Mouse (Mus musculus) Patski (cell line): ENCODE measurements around the gene 4930438A08Rik. TPM values are rescaled to one million over a fixed set of nuclear protein-coding genes. Genes with fewer than 3 reads are reported as not detected.

Source experiments
- ATAC-seq: fragments of 100-300 bp; one replicate; pipeline ENCODE4 v1.8.0; 2021
- CTCF ChIA-PET: fragments of 350-600 bp; sonication (Branson Sonifier 250); formaldehyde crosslinking; loops from one replicate; lab custom pipeline; 2022; ENCODE audit warnings: inconsistent platforms; lab: Charles Lee
- POLR2A ChIA-PET: fragments of 350-600 bp; sonication (Branson Sonifier 250); formaldehyde crosslinking; loops from one replicate; lab custom pipeline; 2022; ENCODE audit warnings: antibody characterized with exemption, inconsistent platforms; lab: Charles Lee
- DNase-seq: peaks from one replicate; pipeline ENCODE4 v3.0.0-alpha.2; 2011; ENCODE audit warnings: low read depth, low spot score
- H3K27me3 ChIP-seq: fragments of 371-371 bp; one replicate; pipeline ENCODE4 v1.5.1; 2021
- CTCF ChIP-seq: fragments of 100-300 bp; IDR thresholded peaks from one replicate; pipeline ENCODE4 v1.5.1; 2021
- in situ Hi-C: fragments of 300-500 bp; cut with MboI; formaldehyde crosslinking; loops from 3 replicates; pipeline ENCODE4 v1.11.1; 2018; ENCODE audit warnings: low pct_unique_long_range_greater_than_20kb, mixed read lengths
- polyA plus RNA-seq: library from polyadenylated mRNA; unstranded; gene quantifications from one replicate; pipeline ENCODE4 v1.2.3, GENCODE M21; 2021

4930438A08Rik gene
- polyA plus RNA-seq, 1 experiment from 2014 or later, result not detected

DNA sequence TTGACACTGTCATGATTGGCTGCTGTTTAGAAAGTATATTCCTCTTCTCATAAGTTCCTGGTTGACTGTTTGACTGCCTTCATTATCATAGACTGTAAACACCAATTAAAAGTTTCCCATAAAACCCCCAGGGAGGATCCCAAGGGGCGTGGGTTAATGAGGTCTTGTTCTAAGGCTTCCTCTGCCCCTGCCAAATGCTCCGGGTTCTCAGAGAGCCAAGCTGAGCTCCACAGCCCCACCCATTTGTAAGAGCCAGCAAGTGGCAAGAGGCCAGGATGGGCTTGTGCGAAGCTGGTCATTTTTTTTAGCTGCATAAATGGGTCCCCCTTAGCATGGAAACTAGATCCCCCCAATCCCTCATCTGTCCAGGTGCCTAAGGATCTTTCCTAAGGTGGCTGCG, 27.3 kb upstream of the 4930438A08Rik start:
- in situ Hi-C loops, result no loop called here
- ChIA-PET CTCF (no interaction called here), POLR2A (interaction anchor here (0.6 kb wide), 1 partner anchor 83 kb away, joined by 3 read pairs; the partner anchor contains the start of genes Sh3bp5l and Zfp672)
- TF ChIP-seq CTCF, result no peak
- DNase-seq (no peak), ATAC-seq (no peak)
- peaks cover 4% of the 10 kb centered on the region for H3K27me3 ChIP-seq

DNA sequence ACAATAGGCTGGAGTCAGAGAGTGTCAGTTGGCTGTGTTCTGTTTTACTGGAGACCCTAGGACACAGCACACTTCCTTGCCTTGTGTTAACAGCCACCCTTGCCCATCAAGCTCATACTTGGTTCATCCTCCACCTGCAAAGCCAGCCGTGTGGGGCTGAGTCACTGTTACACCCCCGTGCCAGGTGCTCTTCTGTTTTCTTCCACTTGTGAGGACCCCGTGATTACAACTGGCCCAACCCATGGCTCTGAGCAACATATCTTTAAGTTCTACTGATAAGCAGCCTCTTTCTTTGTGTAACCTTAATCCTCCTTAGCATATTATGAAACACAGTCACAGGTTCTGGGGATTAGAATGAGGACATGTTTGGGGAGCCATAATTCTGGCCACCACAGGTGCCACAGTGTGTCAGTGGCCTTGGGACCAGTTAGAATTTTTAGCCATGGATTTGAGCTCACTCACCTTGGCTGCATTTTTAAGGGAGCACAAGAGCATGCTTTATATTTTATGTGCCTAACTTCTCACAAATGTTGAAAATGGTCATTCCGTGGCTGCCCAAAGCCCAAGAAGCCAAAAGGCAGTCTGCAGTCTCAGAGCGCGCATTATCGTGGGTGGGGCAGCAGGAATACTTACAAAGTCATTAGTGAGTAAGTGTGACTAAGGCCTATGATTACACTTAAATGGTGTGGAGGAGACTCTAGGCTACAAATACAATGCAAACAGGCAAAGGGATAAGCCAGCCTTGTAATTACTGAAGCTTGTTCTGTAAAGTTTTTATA, 25.2 kb upstream of the 4930438A08Rik start:
- DNase-seq (no peak), ATAC-seq (no peak)
- ChIA-PET CTCF (no interaction called here), POLR2A (no interaction called here)
- no peak for TF ChIP-seq CTCF
- no peaks in the 10 kb centered on the region for H3K27me3 ChIP-seq
- in situ Hi-C loops, result no loop called here

DNA sequence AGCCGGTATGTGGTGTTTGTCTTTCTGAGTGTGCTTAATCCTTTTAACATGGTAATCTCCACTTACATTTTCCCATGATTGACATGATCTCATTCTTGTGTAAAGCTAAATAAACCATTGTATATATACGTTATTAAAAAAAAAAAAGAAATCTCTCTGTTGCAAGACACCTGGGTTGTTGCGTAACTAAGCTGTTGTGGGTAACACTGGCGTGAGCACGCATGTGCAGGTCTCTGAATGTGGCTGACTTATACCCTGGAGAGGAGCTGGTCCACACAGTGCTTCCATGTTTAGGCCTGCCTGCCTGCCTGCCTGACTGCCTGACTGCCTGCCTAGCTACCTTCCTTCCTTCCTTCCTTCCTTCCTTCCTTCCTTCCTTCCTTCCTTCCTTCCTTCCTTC, 24.0 kb upstream of the 4930438A08Rik start:
- in situ Hi-C loops, result no loop called here
- no peak for ATAC-seq
- CTCF ChIA-PET, result no interaction called here
- TF ChIP-seq CTCF, result no peak
- no peak for DNase-seq
- POLR2A ChIA-PET, result no interaction called here
- H3K27me3 ChIP-seq, result no peaks in the 10 kb centered on the region

DNA sequence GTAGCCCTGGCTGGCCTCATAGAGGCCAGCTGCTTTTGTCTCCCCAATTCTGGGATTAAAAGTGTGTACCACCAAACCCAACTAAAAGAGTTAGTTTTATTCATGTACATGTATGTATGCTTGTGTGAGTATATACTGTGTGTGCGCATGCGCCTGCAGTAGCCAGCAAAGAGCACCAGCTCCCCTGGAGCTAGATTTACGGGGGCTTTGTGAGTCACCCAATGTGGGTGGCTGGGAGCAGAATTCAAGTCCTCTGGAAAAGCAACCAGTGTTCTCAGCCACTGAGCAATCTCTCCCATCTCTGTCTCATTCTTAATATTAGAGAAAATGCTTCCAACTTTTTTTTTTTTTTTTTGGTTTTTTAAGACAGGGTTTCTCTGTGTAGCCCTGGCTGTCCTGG, 20.2 kb upstream of the 4930438A08Rik start:
- POLR2A ChIA-PET, result no interaction called here
- DNase-seq (no peak), ATAC-seq (no peak)
- CTCF ChIA-PET, result interaction anchor here (0.7 kb wide), 1 partner anchor 43 kb away, joined by 3 read pairs; no protein-coding TSS in a partner anchor
- in situ Hi-C loops, result no loop called here
- no peaks in the 10 kb centered on the region for H3K27me3 ChIP-seq
- no peak for TF ChIP-seq CTCF

DNA sequence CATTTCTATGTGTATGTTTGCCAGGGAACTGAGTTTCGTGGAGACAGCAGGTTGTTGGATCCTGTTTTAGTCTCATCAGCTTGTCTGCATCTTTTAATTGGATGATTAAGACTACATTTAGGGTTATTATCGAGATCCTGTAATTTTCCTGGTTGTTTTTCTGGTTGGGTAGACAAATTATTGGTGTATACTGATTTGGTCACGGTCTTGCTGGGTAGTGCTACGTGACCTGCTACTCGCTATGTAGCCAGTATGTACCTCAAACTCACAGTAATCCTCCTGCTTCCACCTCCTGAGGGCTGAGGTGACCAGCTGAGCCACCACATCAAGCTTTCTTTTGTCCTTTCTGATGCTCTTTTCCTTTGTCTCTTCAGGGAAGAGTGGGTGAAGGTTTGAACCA, 16.8 kb upstream of the 4930438A08Rik start:
- POLR2A ChIA-PET, result no interaction called here

DNA sequence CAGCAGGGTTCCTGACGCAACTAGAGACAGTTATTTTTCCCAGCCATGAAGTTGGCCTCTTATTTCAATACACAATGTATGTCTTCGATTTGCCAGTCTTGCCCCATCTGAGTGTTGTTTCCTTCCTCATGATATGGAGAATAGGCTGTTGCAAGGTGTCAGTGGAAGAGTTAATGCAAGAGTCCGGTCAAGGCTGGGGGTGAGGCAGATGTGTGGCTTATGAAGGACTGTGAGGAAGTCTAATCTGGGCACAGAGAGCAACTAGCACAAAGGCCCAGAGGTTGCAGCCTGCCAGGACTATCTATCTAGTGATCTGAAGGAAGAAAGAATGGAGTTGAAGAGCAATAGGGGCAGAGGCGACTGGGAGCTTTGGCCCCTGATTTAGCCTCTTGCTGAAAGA, 14.4 kb upstream of the 4930438A08Rik start:
- no peak for TF ChIP-seq CTCF
- in situ Hi-C loops, result no loop called here
- no peak for ATAC-seq
- POLR2A ChIA-PET, result interaction anchor here (0.5 kb wide), 1 partner anchor 118 kb away, joined by 3 read pairs; no protein-coding TSS in a partner anchor
- no peak for DNase-seq
- H3K27me3 ChIP-seq, result no peaks in the 10 kb centered on the region
- CTCF ChIA-PET, result no interaction called here

More for the DNA sequence above, 16.8 kb upstream of the 4930438A08Rik start:
- no peak for DNase-seq
- in situ Hi-C loops, result no loop called here
- no peak for ATAC-seq
- no peak for TF ChIP-seq CTCF
- CTCF ChIA-PET, result no interaction called here
- H3K27me3 ChIP-seq, result no peaks in the 10 kb centered on the region

DNA sequence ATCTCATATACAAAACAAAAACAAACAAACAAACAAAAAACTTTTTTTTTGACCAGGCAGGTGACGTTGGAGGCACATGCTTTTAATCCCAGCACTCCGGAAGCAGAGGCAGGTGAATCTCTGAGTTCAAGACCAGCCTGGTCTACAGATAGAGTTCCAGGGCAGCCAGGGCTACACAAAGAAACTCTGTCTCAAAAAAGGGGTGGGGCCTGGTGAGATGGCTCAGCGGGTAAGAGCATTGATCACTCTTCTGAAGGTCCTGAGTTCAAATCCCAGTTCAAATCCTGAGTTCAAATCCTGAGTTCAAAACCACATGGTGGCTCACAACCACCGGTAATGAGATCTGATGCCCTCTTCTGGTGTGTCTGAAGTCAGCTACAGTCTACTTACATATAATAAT, 12.8 kb upstream of the 4930438A08Rik start:
- TF ChIP-seq CTCF, result no peak
- DNase-seq, result no peak
- in situ Hi-C loops, result no loop called here
- ATAC-seq, result no peak
- H3K27me3 ChIP-seq, result no peaks in the 10 kb centered on the region
- ChIA-PET POLR2A (no interaction called here), CTCF (no interaction called here)

DNA sequence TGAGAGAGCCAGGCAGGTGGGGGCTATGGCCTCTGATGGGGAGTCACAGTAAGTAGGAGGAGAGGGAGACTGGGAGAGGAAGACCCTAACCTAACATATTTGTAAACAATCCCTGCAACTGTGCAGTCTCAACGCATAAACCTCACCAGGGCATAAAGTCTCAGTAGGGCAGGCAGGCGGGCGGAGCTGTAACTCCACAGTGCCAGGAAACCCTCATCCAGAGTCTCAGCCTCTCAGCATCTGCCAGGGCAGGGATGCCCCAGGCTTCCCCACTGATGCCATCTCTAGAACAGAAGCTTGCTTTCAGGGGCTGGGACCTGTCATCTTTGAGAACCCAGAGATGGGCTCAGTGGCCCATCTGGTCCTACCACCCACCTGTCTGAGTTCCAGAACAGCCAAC, 12.3 kb upstream of the 4930438A08Rik start:
- no peak for ATAC-seq
- POLR2A ChIA-PET, result no interaction called here
- CTCF ChIA-PET, result no interaction called here
- no peak for DNase-seq
- in situ Hi-C loops, result no loop called here
- no peak for TF ChIP-seq CTCF
- H3K27me3 ChIP-seq, result no peaks in the 10 kb centered on the region

DNA sequence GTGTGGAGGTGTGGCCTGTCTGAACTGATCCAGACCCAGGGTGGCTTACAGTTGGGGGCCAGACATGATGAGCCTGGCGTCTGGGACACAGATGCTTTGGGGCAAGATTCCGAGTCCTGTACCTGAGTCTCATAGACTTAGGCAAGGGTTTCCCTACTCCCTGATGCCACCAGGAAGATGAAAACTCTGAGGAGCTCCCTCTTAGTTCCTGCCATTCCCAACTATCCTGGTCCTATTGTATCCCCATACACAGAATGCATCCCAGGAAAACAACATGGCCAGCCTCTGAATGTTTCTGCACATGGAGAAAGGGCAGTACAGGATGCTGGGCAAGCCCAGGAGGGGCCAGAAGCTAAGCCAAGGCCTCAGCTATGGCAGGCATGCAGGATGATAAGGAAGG, 11.1 kb upstream of the 4930438A08Rik start:
- no peak for TF ChIP-seq CTCF
- CTCF ChIA-PET, result no interaction called here
- peaks cover 8% of the 10 kb centered on the region for H3K27me3 ChIP-seq
- in situ Hi-C loops, result no loop called here
- ATAC-seq (no peak), DNase-seq (no peak)
- POLR2A ChIA-PET, result no interaction called here

DNA sequence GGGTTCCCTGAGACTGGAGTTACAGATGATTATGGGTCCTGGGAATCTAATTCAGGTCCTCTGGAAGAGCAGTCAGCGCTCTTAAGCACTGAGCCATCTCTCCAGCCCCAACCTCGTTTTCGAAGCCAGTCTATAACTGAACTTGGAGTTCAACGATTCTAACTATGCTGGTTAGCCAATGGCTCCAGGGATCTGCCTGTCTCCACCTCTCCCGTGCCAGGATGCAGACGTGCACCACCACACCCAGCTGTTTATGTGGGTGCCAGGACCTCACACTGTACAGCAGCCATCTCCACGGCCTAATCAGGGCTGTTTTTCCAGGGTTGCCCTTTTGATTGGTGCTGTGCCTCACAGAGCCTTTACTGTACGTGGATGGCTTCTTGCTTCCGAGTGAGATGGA, 10.1 kb upstream of the 4930438A08Rik start:
- ChIA-PET POLR2A (no interaction called here), CTCF (interaction anchor here (1.2 kb wide), 1 partner anchor 39 kb away, joined by 4 read pairs; no protein-coding TSS in a partner anchor)
- no peak for DNase-seq
- H3K27me3 ChIP-seq, result peaks cover 9% of the 10 kb centered on the region
- TF ChIP-seq CTCF, result no peak
- ATAC-seq, result no peak
- in situ Hi-C loops, result no loop called here

DNA sequence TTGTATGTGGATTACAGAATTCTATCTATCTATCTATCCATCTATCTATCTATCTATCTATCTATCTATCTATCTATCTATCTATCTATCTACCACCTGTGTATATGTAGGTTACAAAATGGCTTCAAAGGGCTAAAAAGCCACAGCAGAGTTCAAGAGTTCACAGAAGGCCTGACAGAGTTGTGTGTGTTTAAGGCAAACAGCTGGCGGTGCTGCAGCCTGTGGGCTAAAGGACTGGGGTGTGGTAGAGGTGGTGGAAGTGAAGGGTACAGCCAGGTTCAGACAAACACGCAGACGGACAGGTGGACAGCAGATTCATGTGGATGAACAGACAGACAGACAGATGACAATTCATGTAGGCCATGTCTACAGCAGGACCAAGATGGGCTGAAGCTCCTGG, 6.3 kb upstream of the 4930438A08Rik start:
- in situ Hi-C loops, result no loop called here
- H3K27me3 ChIP-seq, result peaks cover 22% of the 10 kb centered on the region
- DNase-seq, result no peak
- ATAC-seq, result no peak
- no peak for TF ChIP-seq CTCF
- ChIA-PET POLR2A (no interaction called here), CTCF (no interaction called here)
